In the genomic region with DNA sequence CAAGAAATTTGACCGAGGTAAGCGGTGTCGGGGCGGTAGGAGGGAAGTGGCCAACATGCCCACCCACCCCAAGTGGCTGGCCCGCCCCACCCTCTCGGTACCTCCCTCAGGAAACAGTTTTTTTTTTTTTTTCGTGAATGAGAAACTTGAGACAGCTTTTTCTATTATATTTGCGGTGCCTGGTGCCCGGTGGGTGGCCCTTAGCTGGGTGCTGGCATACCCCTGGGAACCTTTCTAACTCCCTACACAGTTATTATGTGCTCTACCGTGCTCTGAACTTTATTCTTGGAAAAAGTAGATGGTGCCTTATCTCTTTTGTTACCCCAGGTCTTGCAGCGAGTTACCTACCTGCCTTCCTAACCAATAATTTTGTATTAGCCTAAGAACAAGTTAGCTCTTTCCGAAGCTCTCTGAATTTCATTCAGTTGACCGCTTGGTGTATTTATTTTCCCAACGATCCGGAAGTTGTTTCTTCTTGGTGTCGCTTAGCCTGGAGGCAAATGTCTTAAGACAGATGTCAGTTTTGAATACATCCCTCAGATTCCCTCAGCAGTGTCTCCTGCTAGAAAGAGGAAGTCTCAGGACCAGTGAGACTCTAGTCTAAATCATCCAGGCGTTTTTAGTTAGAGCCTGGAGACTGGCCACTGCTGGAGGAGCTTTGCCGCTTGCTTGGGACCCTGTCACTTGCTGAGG, we compare ENCODE assay signal across 7 mouse cellular contexts. TPM values are rescaled to one million over a fixed set of nuclear protein-coding genes. Genes with fewer than 3 reads are reported as not detected.
DNase-seq lines count a peak whose midpoint lies in the region; ATAC-seq lines count a peak whose summit lies in the region.

No protein-coding gene starts in this region.

- peak overlapping the region; percentile 88 for H3K27ac ChIP-seq in neural tube, embryonic 11.5 days (ENCODE audit: low read depth, low read length)
- H3K27ac ChIP-seq in embryonic facial prominence, embryonic 15.5 days (replicated peaks) = peak overlapping the region; percentile 98
- peak overlapping the region; percentile 95 for H3K27ac ChIP-seq in limb, embryonic 13.5 days
- H3K27ac ChIP-seq in stomach, embryonic 15.5 days = peak overlapping the region; percentile 99

- WGBS in neural tube, embryonic 11.5 days = 5% methylated on average over 18 of the region's 18 CpGs
- 2% methylated on average over 18 of the region's 18 CpGs for WGBS in embryonic facial prominence, embryonic 15.5 days
- 2% methylated on average over 18 of the region's 18 CpGs for WGBS in limb, embryonic 13.5 days
- WGBS in stomach, embryonic 15.5 days = 3% methylated on average over 18 of the region's 18 CpGs

- H3K27me3 ChIP-seq in neural tube, embryonic 11.5 days (ENCODE audit: control insufficient read depth, insufficient read depth, low read length) = no peaks in the 10 kb centered on the region
- H3K27me3 ChIP-seq in embryonic facial prominence, embryonic 15.5 days = no peaks in the 10 kb centered on the region
- no peaks in the 10 kb centered on the region for H3K27me3 ChIP-seq in limb, embryonic 13.5 days
- H3K27me3 ChIP-seq in stomach, embryonic 15.5 days (replicated peaks) = no peaks in the 10 kb centered on the region

- H3K4me2 ChIP-seq in neural tube, embryonic 11.5 days (ENCODE audit: low read depth) = peak overlapping the region; percentile 93
- peak overlapping the region; percentile 84 for H3K4me2 ChIP-seq in embryonic facial prominence, embryonic 15.5 days (replicated peaks)
- H3K4me2 ChIP-seq in limb, embryonic 13.5 days (replicated peaks) = peak overlapping the region; percentile 78
- H3K4me2 ChIP-seq in stomach, embryonic 15.5 days = peak overlapping the region; percentile 88

- peak overlapping the region; percentile 63 for H3K4me3 ChIP-seq in neural tube, embryonic 11.5 days (ENCODE audit: low read depth, low read length)
- peak overlapping the region; percentile 72 for H3K4me3 ChIP-seq in embryonic facial prominence, embryonic 15.5 days (replicated peaks)
- H3K4me3 ChIP-seq in limb, embryonic 13.5 days = peak overlapping the region; percentile 65
- H3K4me3 ChIP-seq in stomach, embryonic 15.5 days (replicated peaks) = peak overlapping the region; percentile 74

- peak; percentile 14; the same call in 1 of the 2 replicates for ATAC-seq in neural tube, embryonic 11.5 days (ENCODE audit: insufficient read depth, low FRiP score, low TSS enrichment)
- peak; percentile 27; the same call in 1 of the 2 replicates for ATAC-seq in embryonic facial prominence, embryonic 15.5 days (ENCODE audit: insufficient number of reproducible peaks, low FRiP score, low TSS enrichment, low read depth)
- peak; percentile 9; the same call in 1 of the 2 replicates for ATAC-seq in limb, embryonic 13.5 days (ENCODE audit: low FRiP score, low read depth)
- ATAC-seq in stomach, embryonic 15.5 days (ENCODE audit: insufficient read depth, low FRiP score, low read depth) = peak; percentile 8; the same call in 1 of the 2 replicates

- peaks cover 5% of the 10 kb centered on the region for H3K36me3 ChIP-seq in neural tube, embryonic 11.5 days (ENCODE audit: control insufficient read depth, insufficient read depth, low read length)
- peaks cover 20% of the 10 kb centered on the region for H3K36me3 ChIP-seq in embryonic facial prominence, embryonic 15.5 days
- H3K36me3 ChIP-seq in limb, embryonic 13.5 days = peaks cover 36% of the 10 kb centered on the region
- peaks cover 14% of the 10 kb centered on the region; the same call in 1 of the 2 replicates for H3K36me3 ChIP-seq in stomach, embryonic 15.5 days

- peak overlapping the region; percentile 82 for H3K9ac ChIP-seq in neural tube, embryonic 11.5 days (ENCODE audit: low read length)
- peak overlapping the region; percentile 73 for H3K9ac ChIP-seq in embryonic facial prominence, embryonic 15.5 days
- H3K9ac ChIP-seq in limb, embryonic 13.5 days = peak overlapping the region; percentile 82
- peak overlapping the region; percentile 66 for H3K9ac ChIP-seq in stomach, embryonic 15.5 days

- DNase-seq in neural tube, embryonic 11.5 days (ENCODE audit: low spot score) = no peak
- DNase-seq in neural tube, embryonic 10.5 days (ENCODE audit: extremely low spot score, low spot score) = no peak
- DNase-seq in layer of hippocampus, adult 9-11 months = no peak
- no peak for DNase-seq in layer of hippocampus, postnatal 14 days (ENCODE audit: low spot score in 2 of 2)

- no peaks in the 10 kb centered on the region for H3K9me3 ChIP-seq in neural tube, embryonic 11.5 days (ENCODE audit: control insufficient read depth, low read length)
- no peaks in the 10 kb centered on the region for H3K9me3 ChIP-seq in embryonic facial prominence, embryonic 15.5 days (replicated peaks)
- no peaks in the 10 kb centered on the region for H3K9me3 ChIP-seq in limb, embryonic 13.5 days
- H3K9me3 ChIP-seq in stomach, embryonic 15.5 days = no peaks in the 10 kb centered on the region

- H3K4me1 ChIP-seq in neural tube, embryonic 11.5 days (ENCODE audit: control insufficient read depth, insufficient read depth, low read length) = peaks cover 30% of the 10 kb centered on the region
- peaks cover 38% of the 10 kb centered on the region for H3K4me1 ChIP-seq in embryonic facial prominence, embryonic 15.5 days
- peaks cover 36% of the 10 kb centered on the region for H3K4me1 ChIP-seq in limb, embryonic 13.5 days
- H3K4me1 ChIP-seq in stomach, embryonic 15.5 days = peaks cover 32% of the 10 kb centered on the region

RNA-seq across cellular contexts. Expression of a gene that starts 0.6 kb away (rescaled TPM):
- polyA plus RNA-seq in neural tube, embryonic 11.5 days (2014; fragmentation: Nextera tagmentation; extraction: Ambion mirVana) = 22.0 and 26.4 TPM in 2 replicates
- polyA plus RNA-seq in embryonic facial prominence, embryonic 15.5 days (2015; fragmentation: Nextera tagmentation; extraction: Ambion mirVana) = 15.6 and 16.0 TPM in 2 replicates
- 23.3 and 23.5 TPM in 2 replicates for polyA plus RNA-seq in limb, embryonic 13.5 days (2015; fragmentation: Nextera tagmentation; extraction: Ambion mirVana)
- 15.3 and 20.2 TPM in 2 replicates for polyA plus RNA-seq in stomach, embryonic 15.5 days (2015; fragmentation: Nextera tagmentation; extraction: Ambion mirVana)
- total RNA-seq in layer of hippocampus, postnatal 14 days (2021) = 10 to 100 TPM; 49.9 to 60.4 TPM

RNA-seq across cellular contexts. Expression of a gene that starts 0.7 kb away (rescaled TPM):
- polyA plus RNA-seq in neural tube, embryonic 11.5 days (2014; fragmentation: Nextera tagmentation; extraction: Ambion mirVana) = 121 and 125 TPM in 2 replicates
- 90.0 and 100 TPM in 2 replicates for polyA plus RNA-seq in embryonic facial prominence, embryonic 15.5 days (2015; fragmentation: Nextera tagmentation; extraction: Ambion mirVana)
- 117 and 118 TPM in 2 replicates for polyA plus RNA-seq in limb, embryonic 13.5 days (2015; fragmentation: Nextera tagmentation; extraction: Ambion mirVana)
- 95.7 and 97.3 TPM in 2 replicates for polyA plus RNA-seq in stomach, embryonic 15.5 days (2015; fragmentation: Nextera tagmentation; extraction: Ambion mirVana)
- 10 to 100 TPM; 22.4 to 25.7 TPM for total RNA-seq in layer of hippocampus, postnatal 14 days (2021)

RNA-seq across cellular contexts. Expression of a gene that starts 14.8 kb away (rescaled TPM):
- polyA plus RNA-seq in neural tube, embryonic 11.5 days (2014; fragmentation: Nextera tagmentation; extraction: Ambion mirVana) = 3.7 and 5.2 TPM in 2 replicates
- polyA plus RNA-seq in embryonic facial prominence, embryonic 15.5 days (2015; fragmentation: Nextera tagmentation; extraction: Ambion mirVana) = 8.5 and 10.8 TPM in 2 replicates
- 9.1 and 9.3 TPM in 2 replicates for polyA plus RNA-seq in limb, embryonic 13.5 days (2015; fragmentation: Nextera tagmentation; extraction: Ambion mirVana)
- polyA plus RNA-seq in stomach, embryonic 15.5 days (2015; fragmentation: Nextera tagmentation; extraction: Ambion mirVana) = 4.0 and 4.7 TPM in 2 replicates
- total RNA-seq in layer of hippocampus, postnatal 14 days (2021) = 10 to 100 TPM; 36.4 to 45.8 TPM

RNA-seq across cellular contexts. Expression of a gene that starts 16.2 kb away (rescaled TPM):
- polyA plus RNA-seq in neural tube, embryonic 11.5 days (2014; fragmentation: Nextera tagmentation; extraction: Ambion mirVana) = 0.55 and 1.0 TPM in 2 replicates
- 1.3 and 1.6 TPM in 2 replicates for polyA plus RNA-seq in embryonic facial prominence, embryonic 15.5 days (2015; fragmentation: Nextera tagmentation; extraction: Ambion mirVana)
- polyA plus RNA-seq in limb, embryonic 13.5 days (2015; fragmentation: Nextera tagmentation; extraction: Ambion mirVana) = 0.66 and 0.74 TPM in 2 replicates
- 1.0 and 1.1 TPM in 2 replicates for polyA plus RNA-seq in stomach, embryonic 15.5 days (2015; fragmentation: Nextera tagmentation; extraction: Ambion mirVana)
- 1 to 10 TPM; 5.0 to 5.9 TPM for total RNA-seq in layer of hippocampus, postnatal 14 days (2021)

RNA-seq across cellular contexts. Expression of a gene that starts 25.1 kb away (rescaled TPM):
- polyA plus RNA-seq in neural tube, embryonic 11.5 days (2014; fragmentation: Nextera tagmentation; extraction: Ambion mirVana) = 11.6 and 17.8 TPM in 2 replicates
- polyA plus RNA-seq in embryonic facial prominence, embryonic 15.5 days (2015; fragmentation: Nextera tagmentation; extraction: Ambion mirVana) = 14.0 and 15.3 TPM in 2 replicates
- polyA plus RNA-seq in limb, embryonic 13.5 days (2015; fragmentation: Nextera tagmentation; extraction: Ambion mirVana) = 8.5 and 10.4 TPM in 2 replicates
- polyA plus RNA-seq in stomach, embryonic 15.5 days (2015; fragmentation: Nextera tagmentation; extraction: Ambion mirVana) = 8.5 and 9.1 TPM in 2 replicates
- total RNA-seq in layer of hippocampus, postnatal 14 days (2021) = 100 to 1,000 TPM; 432 to 446 TPM
